Mouse (Mus musculus) layer of hippocampus, adult 2 months (tissue): ENCODE results near the gene Cmtm5. TPM values are rescaled to one million over a fixed set of nuclear protein-coding genes. Genes with fewer than 3 reads are reported as not detected.
"Not testable (repeated sequence)": the region's sequence is repeated elsewhere in the genome, so short reads cannot be mapped to it uniquely, and the experiment has no call there.

ENCODE experiments used
- DNase-seq, 2 experiments: peaks; one replicate each; pipeline ENCODE4 v3.0.0; 2022; ENCODE audit warnings: low spot score in 2 of 2
- H3K27ac ChIP-seq: fragments of 200-600 bp; 2 replicates; pipeline ENCODE4 v1.8.1; 2022
- H3K4me3 ChIP-seq: fragments of 200-600 bp; 2 replicates; pipeline ENCODE4 v1.8.1; 2022; ENCODE audit warnings: mild to moderate bottlenecking
- CTCF ChIP-seq: fragments of 200-600 bp; conservative IDR thresholded peaks from 2 replicates; pipeline ENCODE4 v1.8.1; 2022; ENCODE audit warnings: antibody characterized with exemption, mild to moderate bottlenecking, moderate library complexity
- total RNA-seq, 2 experiments: library from RNA; stranded (reverse); gene quantifications; 2 replicates each; pipeline ENCODE4 v1.2.3; 2021

Gene Cmtm5
- total RNA-seq, 2 experiments from 2014 or later, result 66.9 to 78.4 TPM

- H3K27ac ChIP-seq, result peak overlapping the region; percentile 80; the same call in 1 of the 2 replicates
- DNase-seq, result no peak
- no peak overlapping the region; the same call in 1 of the 2 replicates for H3K4me3 ChIP-seq
- TF ChIP-seq CTCF, result no peak
Observed at GRCm38 (mm10) chr14:54938431-54939219, 2.6 kb downstream of the Cmtm5 start.

GRCm38 (mm10) chr14:54939434-54940175, 3.5 kb downstream of the Cmtm5 start:
- H3K27ac ChIP-seq, result no peak overlapping the region
- peak; percentile 54 to 77 for DNase-seq
- no peak overlapping the region for H3K4me3 ChIP-seq
- TF ChIP-seq CTCF, result peak; percentile 94

- DNase-seq, result no peak
- no peak overlapping the region for H3K4me3 ChIP-seq
- H3K27ac ChIP-seq, result no peak overlapping the region
- no peak for TF ChIP-seq CTCF
Observed at GRCm38 (mm10) chr14:54940176-54940530, 4.1 kb downstream of the Cmtm5 start.

GRCm38 (mm10) chr14:54941024-54941978, 5.2 kb downstream of the Cmtm5 start:
- no peak for DNase-seq
- TF ChIP-seq CTCF, result no peak
- no peak overlapping the region for H3K27ac ChIP-seq
- H3K4me3 ChIP-seq, result no peak overlapping the region

GRCm38 (mm10) chr14:54942479-54942878, 6.4 kb downstream of the Cmtm5 start:
- no peak for TF ChIP-seq CTCF
- H3K27ac ChIP-seq, result no peak overlapping the region
- DNase-seq, result no peak
- H3K4me3 ChIP-seq, result no peak overlapping the region

GRCm38 (mm10) chr14:54943971-54944370, 7.9 kb downstream of the Cmtm5 start:
- no peak for TF ChIP-seq CTCF
- DNase-seq, result no peak
- no peak overlapping the region for H3K27ac ChIP-seq
- no peak overlapping the region for H3K4me3 ChIP-seq

GRCm38 (mm10) chr14:54944939-54945338, 8.9 kb downstream of the Cmtm5 start:
- H3K27ac ChIP-seq, result no peak overlapping the region
- no peak for DNase-seq
- no peak overlapping the region for H3K4me3 ChIP-seq
- TF ChIP-seq CTCF, result no peak

GRCm38 (mm10) chr14:54945975-54946704, 10.1 kb downstream of the Cmtm5 start:
- Histone ChIP-seq H3K4me3 (no peak overlapping the region), H3K27ac (no peak overlapping the region)
- TF ChIP-seq CTCF, result no peak
- DNase-seq, result no peak

- H3K27ac ChIP-seq, H3K4me3 ChIP-seq, DNase-seq: not testable (repeated sequence)
Observed at GRCm38 (mm10) chr14:54947008-54947407, 10.9 kb downstream of the Cmtm5 start.

GRCm38 (mm10) chr14:54948781-54949180, 12.7 kb downstream of the Cmtm5 start:
- H3K4me3 ChIP-seq, result no peak overlapping the region
- H3K27ac ChIP-seq, result no peak overlapping the region
- no peak for DNase-seq
- no peak for TF ChIP-seq CTCF

GRCm38 (mm10) chr14:54950493-54950892, 14.4 kb downstream of the Cmtm5 start:
- no peak for TF ChIP-seq CTCF
- Histone ChIP-seq H3K4me3 (no peak overlapping the region), H3K27ac (no peak overlapping the region)
- DNase-seq, result no peak

GRCm38 (mm10) chr14:54951587-54951986, 15.5 kb downstream of the Cmtm5 start:
- no peak overlapping the region for H3K27ac ChIP-seq
- no peak overlapping the region for H3K4me3 ChIP-seq
- no peak for TF ChIP-seq CTCF
- no peak for DNase-seq
